In genomic region chrX:12157331-12157930, GRCm38 (mm10) we compare ENCODE assay signal across 8 mouse cellular contexts. TPM values are rescaled to one million over a fixed set of nuclear protein-coding genes. Genes with fewer than 3 reads are reported as not detected.
DNase-seq lines count a peak whose midpoint lies in the region; ATAC-seq lines count a peak whose summit lies in the region.

No protein-coding gene starts in this region.

- no peak overlapping the region for H3K4me3 ChIP-seq in forebrain, embryonic 14.5 days (ENCODE audit: low read depth, low read length)
- peak overlapping the region; percentile 49; the same call in 1 of the 2 replicates for H3K4me3 ChIP-seq in limb, embryonic 13.5 days
- H3K4me3 ChIP-seq in midbrain, embryonic 15.5 days = no peak overlapping the region

- H3K4me2 ChIP-seq in forebrain, embryonic 14.5 days (ENCODE audit: low read length) = peak overlapping the region; percentile 59; the same call in 1 of the 2 replicates
- H3K4me2 ChIP-seq in limb, embryonic 13.5 days (replicated peaks) = peak overlapping the region; percentile 64
- H3K4me2 ChIP-seq in midbrain, embryonic 15.5 days = peak overlapping the region; percentile 70

- ATAC-seq in forebrain, embryonic 14.5 days = no peak
- no peak for ATAC-seq in limb, embryonic 13.5 days (ENCODE audit: low FRiP score, low read depth)
- no peak for ATAC-seq in midbrain, embryonic 15.5 days (replicated peaks)
- no peak for ATAC-seq in erythroid progenitor cell, adult 5-6 weeks (replicated peaks; ENCODE audit: low FRiP score, poor library complexity, severe bottlenecking)
- no peak for ATAC-seq in granulocyte monocyte progenitor cell, adult 5-6 weeks (replicated peaks; ENCODE audit: poor library complexity, severe bottlenecking)

- peak; percentile 45 for DNase-seq in CD4-positive helper T cell, adult 2 months (ENCODE audit: low read depth, low spot score)
- DNase-seq in NIH3T3 (ENCODE audit: low read depth) = peak; percentile 68
- peak; percentile 27 for DNase-seq in forebrain, embryonic 14.5 days (ENCODE audit: low spot score)
- peak; percentile 71 for DNase-seq in heart, postnatal 4 days

- H3K9ac ChIP-seq in forebrain, embryonic 14.5 days (ENCODE audit: low read length) = 0 out of 2 replicates have a peak overlapping the region, but pooled peaks have one; percentile 13
- H3K9ac ChIP-seq in limb, embryonic 13.5 days = no peak overlapping the region
- H3K9ac ChIP-seq in midbrain, embryonic 15.5 days = no peak overlapping the region

- H3K4me1 ChIP-seq in forebrain, embryonic 14.5 days (ENCODE audit: control insufficient read depth, insufficient read depth, low read length) = peaks cover 7% of the 10 kb centered on the region
- peaks cover 41% of the 10 kb centered on the region for H3K4me1 ChIP-seq in limb, embryonic 13.5 days
- peaks cover 32% of the 10 kb centered on the region for H3K4me1 ChIP-seq in midbrain, embryonic 15.5 days

- 0 out of 2 replicates have a peak overlapping the region, but pooled peaks have one; percentile 14 for H3K27ac ChIP-seq in forebrain, embryonic 14.5 days (ENCODE audit: low read depth, low read length)
- peak overlapping the region; percentile 69; the same call in 1 of the 2 replicates for H3K27ac ChIP-seq in limb, embryonic 13.5 days
- no peak overlapping the region for H3K27ac ChIP-seq in midbrain, embryonic 15.5 days

- H3K27me3 ChIP-seq in forebrain, embryonic 14.5 days (replicated peaks; ENCODE audit: control insufficient read depth, insufficient read depth, low read length) = peaks cover 11% of the 10 kb centered on the region; the same call in 1 of the 2 replicates
- peaks cover 82% of the 10 kb centered on the region for H3K27me3 ChIP-seq in limb, embryonic 13.5 days
- H3K27me3 ChIP-seq in midbrain, embryonic 15.5 days (replicated peaks) = peaks cover 43% of the 10 kb centered on the region

- WGBS in forebrain, embryonic 14.5 days = 12% methylated on average over 25 of the region's 25 CpGs
- 6% methylated on average over 25 of the region's 25 CpGs for WGBS in limb, embryonic 13.5 days
- WGBS in midbrain, embryonic 15.5 days = 10% methylated on average over 25 of the region's 25 CpGs

- no peaks in the 10 kb centered on the region for H3K36me3 ChIP-seq in forebrain, embryonic 14.5 days (ENCODE audit: control insufficient read depth, insufficient read depth, low read length)
- H3K36me3 ChIP-seq in limb, embryonic 13.5 days = no peaks in the 10 kb centered on the region
- no peaks in the 10 kb centered on the region for H3K36me3 ChIP-seq in midbrain, embryonic 15.5 days (replicated peaks)

- no peaks in the 10 kb centered on the region for H3K9me3 ChIP-seq in forebrain, embryonic 14.5 days (replicated peaks; ENCODE audit: control insufficient read depth, low read length)
- H3K9me3 ChIP-seq in limb, embryonic 13.5 days = no peaks in the 10 kb centered on the region
- H3K9me3 ChIP-seq in midbrain, embryonic 15.5 days = no peaks in the 10 kb centered on the region

RNA-seq across cellular contexts. Expression of gene Bcor, which starts 2.7 kb away (rescaled TPM):
- 17.5 and 18.8 TPM in 2 replicates for polyA plus RNA-seq in forebrain, embryonic 14.5 days (2014; fragmentation: Nextera tagmentation; extraction: Ambion mirVana)
- total RNA-seq in heart, postnatal 4 days (2021) = 10 to 100 TPM; 46.2 to 48.1 TPM
- 16.8 and 17.8 TPM in 2 replicates for polyA plus RNA-seq in limb, embryonic 13.5 days (2015; fragmentation: Nextera tagmentation; extraction: Ambion mirVana)
- polyA plus RNA-seq in midbrain, embryonic 15.5 days (2015; fragmentation: Nextera tagmentation; extraction: Ambion mirVana) = 18.4 and 18.8 TPM in 2 replicates
- 21.4 and 32.4 TPM in 2 replicates for total RNA-seq in erythroid progenitor cell, adult 5-6 weeks (2015; ENCODE audit: low replicate concordance)
- 26.3 and 35.9 TPM in 2 replicates for total RNA-seq in erythroid progenitor cell, adult 5-6 weeks (2017; ENCODE audit: low replicate concordance)
- 36.0 and 55.0 TPM in 2 replicates for total RNA-seq in granulocyte monocyte progenitor cell, adult 5-6 weeks (2014; fragmentation: Nextera tagmentation)
- total RNA-seq in granulocyte monocyte progenitor cell, adult 5-6 weeks (2017) = 30.6 and 32.7 TPM in 2 replicates
